Mouse (Mus musculus) myocyte (in vitro differentiated cells): Measurements from ENCODE around the gene Dennd1b.

Experiments used
- MYOG ChIP-seq, 3 experiments: IDR thresholded peaks; one replicate each; pipeline ENCODE4 v1.6.1; 2011; ENCODE audit warnings: control low read depth in 2 of 3, low read depth in 2 of 3, mild to moderate bottlenecking in 2 of 3; ENCODE audit not compliant: insufficient read length in 2 of 3, control insufficient read depth in 1 of 3, insufficient read depth in 1 of 3
- USF1 ChIP-seq: IDR thresholded peaks from one replicate; pipeline ENCODE4 v1.6.1; 2011; ENCODE audit warnings: low read depth, mild to moderate bottlenecking, control low read depth, moderate library complexity

DNA sequence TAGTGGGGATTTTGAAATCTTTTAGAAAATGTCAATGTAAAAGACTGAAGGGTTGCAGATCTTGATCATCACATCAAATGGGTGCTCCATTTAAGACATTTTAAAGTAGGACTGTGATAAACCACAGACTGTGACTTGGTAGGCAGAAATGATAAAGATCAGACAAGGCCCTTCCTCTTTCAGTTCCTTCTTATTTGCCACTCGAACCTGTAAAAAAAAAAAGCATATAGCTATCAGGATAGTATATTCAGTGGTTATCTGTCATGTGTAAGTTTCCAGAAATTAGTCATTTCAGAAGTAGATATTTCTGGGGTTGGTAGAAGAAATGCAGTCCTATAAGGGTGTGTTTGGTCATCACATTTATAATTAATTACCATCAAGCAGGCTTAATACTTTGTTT, 12.7 kb downstream of the Dennd1b start:
- TF ChIP-seq MYOG (IDR thresholded peaks at IDR 0.05; ENCODE audit: control insufficient read depth in 1 of 3, insufficient read depth in 1 of 3, insufficient read length in 2 of 3, low read depth in 2 of 3) (no peak), USF1 (no peak)
